Mouse (Mus musculus): ENCODE measurements around the gene Rtl6. TPM values are rescaled to one million over a fixed set of nuclear protein-coding genes. Genes with fewer than 3 reads are reported as not detected.

Gene Rtl6
- polyA plus RNA-seq, 1 experiment from 2014 or later: 30.0 TPM

DNA sequence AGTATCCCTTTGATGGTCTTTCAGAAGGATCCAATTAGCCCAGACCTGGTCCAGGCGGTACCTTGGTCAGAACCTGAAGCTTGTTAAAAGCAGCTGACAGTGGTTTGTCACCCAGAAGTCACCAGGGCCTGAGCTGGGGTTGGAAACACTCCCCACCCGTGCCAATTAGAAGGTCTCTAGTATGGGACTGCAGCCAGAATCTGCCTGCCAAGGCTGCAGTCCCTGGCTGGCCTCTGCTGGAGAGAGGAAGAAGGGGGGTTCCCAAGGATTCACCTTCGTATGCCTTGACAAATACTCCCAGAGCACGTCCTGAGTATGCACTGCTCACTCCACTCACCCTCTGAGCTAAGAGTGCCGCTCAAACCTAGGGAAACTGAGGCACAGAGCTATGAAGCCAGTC lies 34.6 kb upstream of the Rtl6 start:
- no peak overlapping the region for H3K9ac ChIP-seq (ENCODE audit: low read length)
- peaks cover 11% of the 10 kb centered on the region for H3K4me1 ChIP-seq (replicated peaks; ENCODE audit: control insufficient read depth, insufficient read depth, low read length)
- DNase-seq (ENCODE audit: low spot score) (no peak), ATAC-seq (replicated peaks; ENCODE audit: low FRiP score) (no peak)
- H3K9me3 ChIP-seq (ENCODE audit: control insufficient read depth, low read length): no peaks in the 10 kb centered on the region
- H3K4me3 ChIP-seq (ENCODE audit: low read depth, low read length): no peak overlapping the region
- no peaks in the 10 kb centered on the region for H3K27me3 ChIP-seq (ENCODE audit: control insufficient read depth, insufficient read depth, low read length)
- 83% methylated on average over 5 of the region's 5 CpGs for WGBS
- H3K36me3 ChIP-seq (ENCODE audit: control insufficient read depth, insufficient read depth, low read length): no peaks in the 10 kb centered on the region
- H3K4me2 ChIP-seq (ENCODE audit: low read depth, low read length, severe bottlenecking): no peak overlapping the region
- no peak overlapping the region for H3K27ac ChIP-seq (ENCODE audit: low read depth, low read length)

DNA sequence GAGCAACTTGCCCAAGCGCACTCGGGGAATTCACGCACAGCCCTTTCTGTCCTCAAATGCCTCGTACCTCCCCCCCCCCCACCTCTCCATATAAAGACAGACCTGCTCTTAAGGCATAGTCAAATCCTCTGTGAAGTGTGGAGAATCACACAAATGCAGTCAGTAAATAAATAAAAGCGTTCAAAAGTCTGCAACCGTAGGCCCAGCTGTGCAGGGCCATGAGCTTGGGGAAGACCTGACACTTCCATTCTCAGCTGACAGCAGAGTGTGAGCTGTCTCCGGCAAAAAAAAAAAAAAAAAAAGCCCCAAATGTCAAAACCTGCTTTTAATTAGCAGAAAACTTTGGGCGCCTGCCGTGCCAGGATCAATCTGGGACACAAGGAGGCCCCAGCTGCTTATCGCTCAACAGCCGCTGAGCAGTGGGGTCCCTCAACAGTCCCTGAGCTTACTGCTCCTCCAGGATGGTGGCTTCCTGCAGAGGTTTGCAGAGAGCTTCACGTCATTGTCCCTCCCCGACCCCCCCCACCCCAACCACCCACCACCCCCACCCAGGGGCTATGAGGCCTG lies 34.0 kb upstream of the Rtl6 start:
- WGBS: 31% methylated on average over 13 of the region's 13 CpGs
- no peak for DNase-seq (ENCODE audit: low spot score)
- Histone ChIP-seq H3K36me3 (ENCODE audit: control insufficient read depth, insufficient read depth, low read length) (no peaks in the 10 kb centered on the region), H3K4me2 (ENCODE audit: low read depth, low read length, severe bottlenecking) (no peak overlapping the region), H3K9ac (ENCODE audit: low read length) (no peak overlapping the region), H3K4me3 (ENCODE audit: low read depth, low read length) (no peak overlapping the region), H3K9me3 (ENCODE audit: control insufficient read depth, low read length) (no peaks in the 10 kb centered on the region), H3K4me1 (replicated peaks; ENCODE audit: control insufficient read depth, insufficient read depth, low read length) (peaks cover 11% of the 10 kb centered on the region), H3K27ac (ENCODE audit: low read depth, low read length) (no peak overlapping the region), H3K27me3 (ENCODE audit: control insufficient read depth, insufficient read depth, low read length) (no peaks in the 10 kb centered on the region)
- no peak for ATAC-seq (replicated peaks; ENCODE audit: low FRiP score)

DNA sequence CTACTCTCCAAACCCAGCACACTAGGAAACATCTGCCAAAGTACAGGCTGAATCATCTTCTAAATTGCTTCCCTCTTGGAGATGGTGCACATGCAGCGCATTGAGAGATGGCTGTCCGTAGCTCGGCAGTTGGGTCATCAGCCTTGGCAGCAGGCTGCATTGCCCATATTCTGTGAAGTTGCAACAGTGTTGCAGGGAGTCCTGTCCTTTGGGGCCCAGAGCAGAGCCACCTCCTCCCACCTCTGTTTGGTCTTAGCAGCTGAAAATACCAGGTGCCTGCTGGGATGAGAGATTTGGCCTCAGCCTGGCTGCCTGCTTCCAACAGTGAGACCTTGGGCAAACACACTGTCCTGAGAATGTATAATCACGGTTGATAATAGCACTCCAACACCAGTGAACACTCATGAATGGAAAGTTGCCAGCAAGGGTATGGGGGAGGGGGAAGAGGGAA lies 30.8 kb upstream of the Rtl6 start:
- H3K4me1 ChIP-seq (replicated peaks; ENCODE audit: control insufficient read depth, insufficient read depth, low read length): peaks cover 11% of the 10 kb centered on the region
- no peaks in the 10 kb centered on the region for H3K36me3 ChIP-seq (ENCODE audit: control insufficient read depth, insufficient read depth, low read length)
- no peaks in the 10 kb centered on the region for H3K9me3 ChIP-seq (ENCODE audit: control insufficient read depth, low read length)
- H3K4me2 ChIP-seq (ENCODE audit: low read depth, low read length, severe bottlenecking): no peak overlapping the region
- 63% methylated on average over 4 of the region's 4 CpGs for WGBS
- H3K9ac ChIP-seq (ENCODE audit: low read length): no peak overlapping the region
- no peaks in the 10 kb centered on the region for H3K27me3 ChIP-seq (ENCODE audit: control insufficient read depth, insufficient read depth, low read length)
- ATAC-seq (replicated peaks; ENCODE audit: low FRiP score) (no peak), DNase-seq (ENCODE audit: low spot score) (no peak)
- no peak overlapping the region for H3K4me3 ChIP-seq (ENCODE audit: low read depth, low read length)
- no peak overlapping the region for H3K27ac ChIP-seq (ENCODE audit: low read depth, low read length)

DNA sequence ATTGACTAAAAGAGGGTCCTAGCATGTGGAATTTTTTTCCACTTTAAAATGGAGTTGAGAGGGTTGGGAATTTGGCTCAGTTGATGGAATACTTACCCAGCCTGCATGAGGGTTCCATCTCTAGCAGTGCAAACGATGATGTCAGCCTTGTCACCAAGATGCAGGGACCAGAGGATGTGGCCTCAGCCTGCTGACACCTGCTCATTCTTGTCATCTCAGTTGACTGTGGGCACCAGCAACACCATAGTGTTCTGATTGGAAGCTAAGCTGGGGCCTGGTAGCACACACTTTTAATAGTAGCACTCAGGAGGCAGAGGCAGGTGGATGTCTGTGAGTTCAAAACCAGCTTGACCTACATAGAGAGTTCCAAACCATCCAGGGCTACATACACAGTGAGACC lies 21.0 kb upstream of the Rtl6 start:
- WGBS: 87% methylated on average over 1 of the region's 1 CpGs
- no peak for DNase-seq (ENCODE audit: low spot score)
- Histone ChIP-seq H3K4me1 (replicated peaks; ENCODE audit: control insufficient read depth, insufficient read depth, low read length) (no peaks in the 10 kb centered on the region), H3K4me3 (ENCODE audit: low read depth, low read length) (no peak overlapping the region), H3K9me3 (ENCODE audit: control insufficient read depth, low read length) (no peaks in the 10 kb centered on the region), H3K4me2 (ENCODE audit: low read depth, low read length, severe bottlenecking) (no peak overlapping the region), H3K27me3 (ENCODE audit: control insufficient read depth, insufficient read depth, low read length) (no peaks in the 10 kb centered on the region), H3K27ac (ENCODE audit: low read depth, low read length) (no peak overlapping the region), H3K36me3 (ENCODE audit: control insufficient read depth, insufficient read depth, low read length) (no peaks in the 10 kb centered on the region), H3K9ac (ENCODE audit: low read length) (no peak overlapping the region)
- no peak for ATAC-seq (replicated peaks; ENCODE audit: low FRiP score)

DNA sequence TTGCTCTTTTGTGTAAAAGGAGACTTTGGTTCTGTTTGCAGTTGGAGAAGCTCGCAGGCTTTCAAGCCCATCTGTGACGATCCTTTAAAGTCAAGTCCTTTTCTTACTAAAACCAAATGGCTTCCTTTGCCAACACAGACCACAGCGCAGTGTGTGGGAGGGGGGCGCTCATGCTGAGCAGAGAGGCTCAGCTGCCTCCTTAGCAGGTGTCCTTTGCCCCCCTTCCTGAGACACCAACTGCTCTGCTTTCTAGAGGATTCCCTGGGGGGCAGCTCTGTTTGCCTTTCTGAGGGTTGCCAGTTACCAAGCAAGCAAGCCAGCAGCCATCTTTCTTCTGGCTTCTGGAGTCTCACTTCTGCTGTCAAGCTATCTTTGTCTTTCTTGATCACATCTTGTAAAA lies 19.4 kb upstream of the Rtl6 start:
- no peaks in the 10 kb centered on the region for H3K9me3 ChIP-seq (ENCODE audit: control insufficient read depth, low read length)
- H3K9ac ChIP-seq (ENCODE audit: low read length): no peak overlapping the region
- H3K4me1 ChIP-seq (replicated peaks; ENCODE audit: control insufficient read depth, insufficient read depth, low read length): no peaks in the 10 kb centered on the region
- WGBS: 57% methylated on average over 4 of the region's 4 CpGs
- DNase-seq (ENCODE audit: low spot score) (no peak), ATAC-seq (replicated peaks; ENCODE audit: low FRiP score) (no peak)
- H3K27ac ChIP-seq (ENCODE audit: low read depth, low read length): no peak overlapping the region
- no peak overlapping the region for H3K4me2 ChIP-seq (ENCODE audit: low read depth, low read length, severe bottlenecking)
- H3K36me3 ChIP-seq (ENCODE audit: control insufficient read depth, insufficient read depth, low read length): no peaks in the 10 kb centered on the region
- no peaks in the 10 kb centered on the region for H3K27me3 ChIP-seq (ENCODE audit: control insufficient read depth, insufficient read depth, low read length)
- no peak overlapping the region for H3K4me3 ChIP-seq (ENCODE audit: low read depth, low read length)

DNA sequence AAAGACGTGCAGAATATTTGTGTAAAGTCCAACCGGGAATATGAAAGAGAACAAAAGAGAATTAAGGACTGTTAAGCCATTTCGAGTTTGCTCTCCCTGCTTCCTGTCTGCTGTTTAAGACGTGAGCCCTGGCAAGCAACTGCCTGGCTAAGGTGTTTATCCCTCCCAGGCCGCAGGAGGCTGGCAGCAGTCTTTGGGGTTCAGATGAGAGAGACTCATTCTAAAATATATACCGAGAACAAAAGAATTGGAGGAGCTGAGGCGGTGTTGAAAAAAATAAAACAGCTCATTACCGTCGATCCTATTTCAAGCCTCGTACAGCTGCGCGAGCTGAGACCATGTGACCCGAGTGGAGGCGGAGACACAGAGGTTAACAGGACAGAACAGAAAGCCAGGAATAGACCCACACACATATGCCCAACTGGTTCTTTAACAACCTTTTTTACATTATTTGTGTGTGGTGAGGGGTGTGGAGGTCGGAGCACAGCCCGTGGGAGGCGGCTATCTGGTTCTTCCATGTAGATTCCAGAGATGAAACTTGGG lies 9.0 kb upstream of the Rtl6 start:
- H3K36me3 ChIP-seq (ENCODE audit: control insufficient read depth, insufficient read depth, low read length): no peaks in the 10 kb centered on the region
- no peaks in the 10 kb centered on the region for H3K4me1 ChIP-seq (replicated peaks; ENCODE audit: control insufficient read depth, insufficient read depth, low read length)
- H3K9ac ChIP-seq (ENCODE audit: low read length): no peak overlapping the region
- H3K27ac ChIP-seq (ENCODE audit: low read depth, low read length): no peak overlapping the region
- H3K9me3 ChIP-seq (ENCODE audit: control insufficient read depth, low read length): no peaks in the 10 kb centered on the region
- ATAC-seq (replicated peaks; ENCODE audit: low FRiP score) (no peak), DNase-seq (ENCODE audit: low spot score) (no peak)
- H3K4me2 ChIP-seq (ENCODE audit: low read depth, low read length, severe bottlenecking): no peak overlapping the region
- no peaks in the 10 kb centered on the region for H3K27me3 ChIP-seq (ENCODE audit: control insufficient read depth, insufficient read depth, low read length)
- WGBS: 60% methylated on average over 17 of the region's 17 CpGs
- H3K4me3 ChIP-seq (ENCODE audit: low read depth, low read length): no peak overlapping the region

DNA sequence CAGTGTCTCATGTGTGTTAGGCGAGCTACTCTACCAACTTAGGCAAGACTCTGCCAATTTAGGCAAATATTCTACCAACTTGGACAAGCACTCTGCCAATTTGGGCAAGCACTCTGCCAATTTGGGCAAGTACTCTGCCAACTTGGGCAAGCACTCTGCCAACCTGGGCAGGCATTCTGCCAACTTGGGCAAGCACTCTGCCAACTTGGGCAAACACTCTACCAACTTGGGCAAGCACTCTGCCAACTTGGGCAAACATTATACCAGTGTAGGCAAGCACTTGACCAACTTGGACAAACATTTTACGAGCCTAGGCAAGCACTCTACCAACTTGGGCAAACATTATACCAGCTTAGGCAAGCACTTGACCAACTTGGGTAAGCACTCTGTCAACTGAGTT lies 3.9 kb upstream of the Rtl6 start:
- no peaks in the 10 kb centered on the region for H3K9me3 ChIP-seq (ENCODE audit: control insufficient read depth, low read length)
- peaks cover 6% of the 10 kb centered on the region; the same call in 1 of the 2 replicates for H3K4me1 ChIP-seq (replicated peaks; ENCODE audit: control insufficient read depth, insufficient read depth, low read length)
- DNase-seq (ENCODE audit: low spot score): no peak
- no peak for ATAC-seq (replicated peaks; ENCODE audit: low FRiP score)
- no peaks in the 10 kb centered on the region for H3K27me3 ChIP-seq (ENCODE audit: control insufficient read depth, insufficient read depth, low read length)
- no peak overlapping the region for H3K4me3 ChIP-seq (ENCODE audit: low read depth, low read length)
- 78% methylated on average over 2 of the region's 2 CpGs for WGBS
- H3K36me3 ChIP-seq (ENCODE audit: control insufficient read depth, insufficient read depth, low read length): no peaks in the 10 kb centered on the region
- no peak overlapping the region for H3K4me2 ChIP-seq (ENCODE audit: low read depth, low read length, severe bottlenecking)
- no peak overlapping the region for H3K27ac ChIP-seq (ENCODE audit: low read depth, low read length)
- no peak overlapping the region for H3K9ac ChIP-seq (ENCODE audit: low read length)

DNA sequence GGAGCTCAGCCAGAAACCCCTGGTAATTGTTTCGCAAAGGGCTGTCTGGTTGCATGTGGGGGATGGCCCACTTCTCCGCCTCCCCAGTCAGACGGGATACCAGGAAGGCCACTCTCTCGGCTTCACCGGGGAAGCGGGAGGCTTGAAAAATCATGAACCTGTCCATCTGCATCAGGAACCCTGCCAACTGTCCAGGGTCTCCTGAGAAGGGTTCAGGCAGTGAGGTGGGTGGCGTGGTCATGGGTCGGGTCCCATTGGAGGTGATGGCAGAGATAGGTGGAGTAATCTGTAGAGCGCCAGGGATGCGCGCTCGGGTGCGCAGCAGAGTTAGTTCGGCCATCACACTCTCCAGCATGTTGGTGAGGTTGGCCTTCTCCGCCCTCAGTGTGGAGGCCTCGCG lies 949 bp downstream of the Rtl6 start:
- Histone ChIP-seq H3K36me3 (ENCODE audit: control insufficient read depth, insufficient read depth, low read length) (no peaks in the 10 kb centered on the region; the same call in 1 of the 2 replicates), H3K4me2 (ENCODE audit: low read depth, low read length, severe bottlenecking) (peak overlapping the region; percentile 81), H3K27ac (ENCODE audit: low read depth, low read length) (no peak overlapping the region), H3K9ac (ENCODE audit: low read length) (no peak overlapping the region; the same call in 1 of the 2 replicates), H3K9me3 (ENCODE audit: control insufficient read depth, low read length) (no peaks in the 10 kb centered on the region), H3K27me3 (ENCODE audit: control insufficient read depth, insufficient read depth, low read length) (no peaks in the 10 kb centered on the region), H3K4me1 (replicated peaks; ENCODE audit: control insufficient read depth, insufficient read depth, low read length) (peaks cover 9% of the 10 kb centered on the region; the same call in 1 of the 2 replicates), H3K4me3 (ENCODE audit: low read depth, low read length) (peak overlapping the region; percentile 63)
- ATAC-seq (replicated peaks; ENCODE audit: low FRiP score) (0 out of 2 replicates have a peak, but pooled peaks have one; percentile 9), DNase-seq (ENCODE audit: low spot score) (no peak)
- WGBS: 94% methylated on average over 17 of the region's 17 CpGs

DNA sequence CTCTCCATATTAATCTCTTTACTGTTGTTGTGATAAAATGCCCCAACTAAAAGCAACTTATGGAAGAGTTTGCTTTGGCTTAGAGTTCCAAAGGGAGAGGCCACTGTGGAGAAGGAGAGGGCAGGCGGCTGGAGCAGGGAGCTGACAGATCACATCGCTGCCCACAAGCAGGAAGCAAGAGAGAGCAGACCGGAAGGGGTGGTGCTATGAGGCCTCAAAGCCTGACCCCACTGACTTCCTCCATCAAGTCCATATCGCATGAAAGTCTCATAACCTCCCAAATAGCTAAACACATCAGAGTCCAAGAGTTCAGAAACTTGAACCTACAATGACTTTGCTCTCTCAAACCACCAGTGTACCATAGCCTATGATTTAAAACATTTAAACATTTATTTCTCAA lies 6.6 kb downstream of the Rtl6 start:
- DNase-seq (ENCODE audit: low spot score): no peak
- H3K27ac ChIP-seq (ENCODE audit: low read depth, low read length): no peak overlapping the region
- H3K36me3 ChIP-seq (ENCODE audit: control insufficient read depth, insufficient read depth, low read length): no peaks in the 10 kb centered on the region; the same call in 1 of the 2 replicates
- H3K4me1 ChIP-seq (replicated peaks; ENCODE audit: control insufficient read depth, insufficient read depth, low read length): peaks cover 3% of the 10 kb centered on the region; the same call in 1 of the 2 replicates
- H3K9me3 ChIP-seq (ENCODE audit: control insufficient read depth, low read length): no peaks in the 10 kb centered on the region
- no peak overlapping the region for H3K4me3 ChIP-seq (ENCODE audit: low read depth, low read length)
- ATAC-seq (replicated peaks; ENCODE audit: low FRiP score): no peak
- no peak overlapping the region for H3K9ac ChIP-seq (ENCODE audit: low read length)
- WGBS: 90% methylated on average over 4 of the region's 4 CpGs
- H3K27me3 ChIP-seq (ENCODE audit: control insufficient read depth, insufficient read depth, low read length): no peaks in the 10 kb centered on the region
- H3K4me2 ChIP-seq (ENCODE audit: low read depth, low read length, severe bottlenecking): no peak overlapping the region

All from forebrain, embryonic 11.5 days (tissue).